Mouse (Mus musculus) granulocyte monocyte progenitor cell, adult 5-6 weeks (primary cell): ENCODE data around the gene Relb. TPM values are rescaled to one million over a fixed set of nuclear protein-coding genes. Genes with fewer than 3 reads are reported as not detected.
A peak's percentile ranks its signal among the peaks of the same experiment; 100 is the strongest.

ENCODE experiments used
- ATAC-seq: replicated peaks from 2 replicates; pipeline ENCODE4 v1.8.0; 2016; ENCODE audit warnings: mild to moderate bottlenecking, moderate TSS enrichment, inconsistent platforms; ENCODE audit not compliant: poor library complexity, severe bottlenecking
- total RNA-seq, 2 experiments: library from RNA; stranded (forward) in 1 of 2; stranded (reverse) in 1 of 2; fragments of 200-712, 200-1000 nt in 1 of 2; fragments of >200 nt in 1 of 2; fragmentation: Nextera tagmentation in 1 of 2; gene quantifications; 2 replicates each; pipeline ENCODE4 v1.2.3; 2014 to 2017

The Relb gene
- total RNA-seq, 2 experiments from 2014 or later = 1.9 TPM; not detected in 1

GRCm38 (mm10) chr7:19589917-19590316, 39.3 kb downstream of the Relb start:
- peak; percentile 87 for ATAC-seq

- ATAC-seq = peak; percentile 50
Observed at GRCm38 (mm10) chr7:19589207-19589606, 40.0 kb downstream of the Relb start.

- no peak for ATAC-seq
Observed at GRCm38 (mm10) chr7:19586269-19586668, 43.0 kb downstream of the Relb start.

GRCm38 (mm10) chr7:19580634-19581033, 48.6 kb downstream of the Relb start:
- ATAC-seq = no peak

- no peak for ATAC-seq
Observed at GRCm38 (mm10) chr7:19579751-19580150, 49.5 kb downstream of the Relb start.

GRCm38 (mm10) chr7:19578436-19578835, 50.8 kb downstream of the Relb start:
- ATAC-seq = no peak

- peak; percentile 80 for ATAC-seq
Observed at GRCm38 (mm10) chr7:19577877-19578414, 51.3 kb downstream of the Relb start.

- ATAC-seq = peak; percentile 54
Observed at GRCm38 (mm10) chr7:19577141-19577852, 51.9 kb downstream of the Relb start, which contains the start of the genes Zfp296 and Gemin7. Gene Zfp296, plus strand, starts transcription at chr7:19577287. Gene Gemin7, minus strand, starts transcription at chr7:19577595.

- ATAC-seq = no peak
Observed at GRCm38 (mm10) chr7:19575559-19575958, 53.7 kb downstream of the Relb start.

- no peak for ATAC-seq
Observed at GRCm38 (mm10) chr7:19573776-19574140, 55.5 kb downstream of the Relb start.

- ATAC-seq = peak; percentile 58
Observed at GRCm38 (mm10) chr7:19572926-19573775, 56.1 kb downstream of the Relb start.

GRCm38 (mm10) chr7:19569647-19570046, 59.6 kb downstream of the Relb start:
- ATAC-seq = no peak

- no peak for ATAC-seq
Observed at GRCm38 (mm10) chr7:19567426-19567825, 61.8 kb downstream of the Relb start.

- no peak for ATAC-seq
Observed at GRCm38 (mm10) chr7:19565803-19566202, 63.4 kb downstream of the Relb start.

GRCm38 (mm10) chr7:19564455-19564854, 64.8 kb downstream of the Relb start:
- ATAC-seq = no peak

GRCm38 (mm10) chr7:19563884-19564283, 65.4 kb downstream of the Relb start:
- no peak for ATAC-seq

GRCm38 (mm10) chr7:19562643-19563410, 66.4 kb downstream of the Relb start, which contains the start of gene Ppp1r37:
Gene Ppp1r37, minus strand, starts transcription at chr7:19563076.
- ATAC-seq = no peak

GRCm38 (mm10) chr7:19561765-19562642, 67.2 kb downstream of the Relb start:
- ATAC-seq = peak; percentile 76

- no peak for ATAC-seq
Observed at GRCm38 (mm10) chr7:19561431-19561764, 67.8 kb downstream of the Relb start.
